Mouse (Mus musculus): Measurements from ENCODE around the gene Traf2. TPM values are rescaled to one million over a fixed set of nuclear protein-coding genes. Genes with fewer than 3 reads are reported as not detected.
A peak's percentile ranks its signal among the peaks of the same experiment; 100 is the strongest.

Gene Traf2
- polyA plus RNA-seq, 1 experiment from 2014 or later = 28.0 TPM

GRCm38 (mm10) chr2:25526510-25527302, 20.0 kb downstream of the Traf2 start:
- Histone ChIP-seq H3K4me3 (no peak overlapping the region), H3K27me3 (replicated peaks) (no peaks in the 10 kb centered on the region), H3K27ac (no peak overlapping the region), H3K36me3 (peaks cover 87% of the 10 kb centered on the region), H3K4me2 (replicated peaks) (no peak overlapping the region), H3K9ac (no peak overlapping the region), H3K4me1 (no peaks in the 10 kb centered on the region), H3K9me3 (no peaks in the 10 kb centered on the region)
- no peak for ATAC-seq (ENCODE audit: low FRiP score, low read depth)
- WGBS = 88% methylated on average over 9 of the region's 9 CpGs

DNA sequence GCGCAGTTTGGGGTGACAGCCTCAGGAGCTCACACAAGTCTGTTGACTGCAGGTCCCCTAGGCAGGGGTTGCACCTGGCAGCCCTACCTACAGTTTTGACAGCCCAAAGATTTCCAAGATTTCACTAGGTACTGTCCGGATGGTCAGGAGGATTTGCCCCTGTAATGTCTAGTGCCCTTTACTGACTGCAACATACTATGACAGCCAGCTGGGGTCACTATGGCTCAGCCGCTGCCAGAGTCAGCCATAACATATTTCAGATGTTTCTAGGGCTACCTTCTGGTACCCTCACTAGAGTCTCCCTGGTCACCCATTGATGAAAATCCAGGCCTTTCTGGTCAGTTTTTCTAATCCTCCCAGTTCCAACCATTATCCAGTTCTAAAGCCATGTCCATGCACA, 36.8 kb downstream of the Traf2 start:
- Histone ChIP-seq H3K9ac (no peak overlapping the region), H3K4me2 (replicated peaks) (no peak overlapping the region), H3K27me3 (replicated peaks) (no peaks in the 10 kb centered on the region), H3K4me1 (no peaks in the 10 kb centered on the region), H3K36me3 (peaks cover 11% of the 10 kb centered on the region), H3K9me3 (no peaks in the 10 kb centered on the region), H3K4me3 (no peak overlapping the region), H3K27ac (no peak overlapping the region)
- WGBS = 65% methylated on average over 3 of the region's 3 CpGs
- no peak for ATAC-seq (ENCODE audit: low FRiP score, low read depth)

DNA sequence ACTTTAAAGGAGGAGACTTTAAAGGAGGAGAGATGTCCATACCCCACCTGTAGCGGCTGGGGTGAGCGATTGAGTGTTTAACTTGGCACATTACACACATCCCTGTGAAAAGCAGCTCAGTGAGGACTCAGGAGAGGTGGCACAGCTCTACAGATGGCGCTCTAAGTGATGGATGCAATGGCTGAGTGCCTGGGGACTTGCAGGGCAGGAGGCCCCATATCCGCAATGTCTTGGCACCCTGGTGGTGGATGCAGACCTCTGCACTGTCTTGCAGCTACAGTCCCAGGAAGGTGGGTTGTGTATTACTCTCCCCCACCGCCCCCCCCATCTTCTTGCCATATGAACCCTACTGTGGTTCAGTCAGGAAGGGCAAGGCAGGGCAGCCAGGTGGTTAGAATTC, 39.8 kb downstream of the Traf2 start:
- WGBS = 31% methylated on average over 5 of the region's 5 CpGs
- Histone ChIP-seq H3K9me3 (no peaks in the 10 kb centered on the region), H3K27ac (no peak overlapping the region), H3K4me1 (peaks cover 5% of the 10 kb centered on the region; the same call in 1 of the 2 replicates), H3K4me3 (no peak overlapping the region), H3K9ac (no peak overlapping the region), H3K4me2 (replicated peaks) (no peak overlapping the region), H3K27me3 (replicated peaks) (no peaks in the 10 kb centered on the region), H3K36me3 (peaks cover 33% of the 10 kb centered on the region)
- no peak for ATAC-seq (ENCODE audit: low FRiP score, low read depth)

GRCm38 (mm10) chr2:25505860-25506259, 40.9 kb downstream of the Traf2 start:
- Histone ChIP-seq H3K4me3 (no peak overlapping the region), H3K27ac (no peak overlapping the region), H3K36me3 (peaks cover 33% of the 10 kb centered on the region), H3K9ac (no peak overlapping the region), H3K27me3 (replicated peaks) (no peaks in the 10 kb centered on the region), H3K4me1 (peaks cover 12% of the 10 kb centered on the region), H3K9me3 (no peaks in the 10 kb centered on the region), H3K4me2 (replicated peaks) (no peak overlapping the region)
- 97% methylated on average over 4 of the region's 4 CpGs for whole genome bisulfite sequencing
- no peak for ATAC-seq (ENCODE audit: low FRiP score, low read depth)

DNA sequence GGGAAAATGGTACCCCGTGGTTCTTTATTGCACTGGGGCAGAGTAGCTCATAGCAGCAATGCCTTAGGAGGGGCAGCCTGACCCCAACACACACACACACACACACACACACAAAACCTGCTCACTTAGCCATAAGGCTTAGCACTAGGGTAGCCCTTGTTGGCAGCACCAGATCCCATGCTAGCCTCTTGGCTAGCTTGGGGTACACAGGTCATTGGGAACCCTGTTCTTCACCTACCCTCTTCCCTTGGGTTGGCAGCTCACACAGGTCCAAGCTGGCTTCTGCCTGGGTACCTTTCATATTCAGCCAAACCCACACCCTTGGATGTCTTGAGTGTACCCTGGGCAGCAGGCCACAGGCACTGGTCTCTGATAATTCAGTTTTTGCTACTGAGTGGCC, 41.7 kb downstream of the Traf2 start:
- Histone ChIP-seq H3K9me3 (no peaks in the 10 kb centered on the region), H3K9ac (no peak overlapping the region), H3K4me2 (replicated peaks) (no peak overlapping the region), H3K4me1 (peaks cover 15% of the 10 kb centered on the region), H3K27me3 (replicated peaks) (no peaks in the 10 kb centered on the region), H3K4me3 (no peak overlapping the region), H3K36me3 (peaks cover 33% of the 10 kb centered on the region), H3K27ac (no peak overlapping the region)
- ATAC-seq (ENCODE audit: low FRiP score, low read depth) = no peak
- WGBS = 83% methylated on average over 1 of the region's 1 CpGs

- peaks cover 15% of the 10 kb centered on the region for H3K4me1 ChIP-seq
- no peak for ATAC-seq (ENCODE audit: low FRiP score, low read depth)
- WGBS = 95% methylated on average over 19 of the region's 19 CpGs
Measured at GRCm38 (mm10) chr2:25504538-25504937, 42.2 kb downstream of the Traf2 start.

DNA sequence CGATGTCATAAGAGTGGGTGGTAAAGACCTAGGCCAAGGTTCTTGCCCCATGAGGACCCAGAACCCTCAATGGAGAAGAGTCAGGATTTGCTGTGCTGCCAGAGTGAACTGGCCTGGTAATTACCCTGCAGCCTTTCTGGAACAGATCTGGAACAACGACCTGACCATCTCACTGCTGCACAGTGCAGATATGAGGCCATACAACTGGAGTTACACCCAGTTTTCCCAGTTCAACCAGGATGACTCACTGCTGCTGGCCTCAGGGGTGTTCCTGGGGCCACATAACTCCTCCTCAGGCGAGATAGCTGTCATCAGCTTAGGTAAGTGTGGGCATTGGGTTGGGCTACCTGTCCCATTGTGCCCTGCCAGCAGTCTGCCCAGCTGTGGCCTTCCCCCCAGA, 44.0 kb downstream of the Traf2 start:
- H3K4me1 ChIP-seq = peaks cover 15% of the 10 kb centered on the region
- H3K4me3 ChIP-seq = no peak overlapping the region
- H3K9ac ChIP-seq = no peak overlapping the region
- no peaks in the 10 kb centered on the region for H3K27me3 ChIP-seq (replicated peaks)
- no peak for ATAC-seq (ENCODE audit: low FRiP score, low read depth)
- WGBS = 81% methylated on average over 3 of the region's 3 CpGs
- no peak overlapping the region for H3K27ac ChIP-seq
- no peaks in the 10 kb centered on the region for H3K9me3 ChIP-seq
- peaks cover 33% of the 10 kb centered on the region for H3K36me3 ChIP-seq
- no peak overlapping the region for H3K4me2 ChIP-seq (replicated peaks)

More at GRCm38 (mm10) chr2:25504538-25504937, 42.2 kb downstream of the Traf2 start:
- Histone ChIP-seq H3K27ac (no peak overlapping the region), H3K4me3 (no peak overlapping the region), H3K36me3 (peaks cover 33% of the 10 kb centered on the region), H3K9ac (no peak overlapping the region), H3K27me3 (replicated peaks) (no peaks in the 10 kb centered on the region), H3K9me3 (no peaks in the 10 kb centered on the region), H3K4me2 (replicated peaks) (no peak overlapping the region)

GRCm38 (mm10) chr2:25501593-25502486, 44.9 kb downstream of the Traf2 start, which contains the start of gene C8g:
TSS of gene C8g (minus strand) at chr2:25501719.
- no peaks in the 10 kb centered on the region for H3K27me3 ChIP-seq (replicated peaks)
- no peak for ATAC-seq (ENCODE audit: low FRiP score, low read depth)
- H3K27ac ChIP-seq = no peak within 1 kb of the TSS
- peaks cover 33% of the 10 kb centered on the region for H3K36me3 ChIP-seq
- WGBS = 74% methylated on average over 20 of the region's 20 CpGs
- peak within 1 kb of the TSS; percentile 93 for H3K9ac ChIP-seq
- H3K9me3 ChIP-seq = no peaks in the 10 kb centered on the region
- peaks cover 15% of the 10 kb centered on the region for H3K4me1 ChIP-seq
- H3K4me3 ChIP-seq = peak within 1 kb of the TSS; percentile 89
- peak within 1 kb of the TSS; percentile 95 for H3K4me2 ChIP-seq (replicated peaks)

- Histone ChIP-seq H3K9ac (peak within 1 kb of the TSS; percentile 93), H3K27ac (no peak within 1 kb of the TSS), H3K4me2 (replicated peaks) (peak within 1 kb of the TSS; percentile 95), H3K4me1 (peaks cover 15% of the 10 kb centered on the region), H3K4me3 (peak within 1 kb of the TSS; percentile 89), H3K36me3 (peaks cover 29% of the 10 kb centered on the region), H3K9me3 (no peaks in the 10 kb centered on the region), H3K27me3 (replicated peaks) (no peaks in the 10 kb centered on the region)
- peak; percentile 88 for ATAC-seq (ENCODE audit: low FRiP score, low read depth)
- 2% methylated on average over 40 of the region's 44 CpGs for WGBS
Measured at GRCm38 (mm10) chr2:25500576-25501405, 45.9 kb downstream of the Traf2 start, which contains the start of gene Fbxw5. TSS of gene Fbxw5 (plus strand) at chr2:25500750.

DNA sequence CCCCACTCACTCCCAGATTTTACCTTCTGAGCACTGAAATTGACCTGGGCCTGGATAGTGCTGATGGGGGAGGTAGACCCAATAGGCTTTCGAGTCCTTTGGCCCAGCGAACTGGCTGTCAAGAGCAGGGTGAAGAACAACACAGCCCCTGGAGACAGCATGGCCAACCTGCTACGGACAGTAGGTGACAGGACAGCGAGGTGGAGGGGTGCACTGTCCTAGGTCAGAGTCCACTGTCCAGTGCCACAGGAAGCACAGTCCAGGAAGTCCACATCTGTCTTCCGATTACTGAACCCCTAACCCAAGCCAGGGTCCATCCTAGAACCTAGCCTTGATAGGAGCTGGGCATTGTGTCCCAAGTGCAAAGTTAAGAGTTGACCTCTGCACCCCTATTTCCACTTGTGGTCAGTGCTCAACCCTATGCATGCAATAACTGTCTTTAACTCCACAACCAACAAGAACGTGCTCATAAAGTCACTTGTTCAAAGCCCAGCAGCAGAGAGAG, 46.6 kb downstream of the Traf2 start:
- H3K4me2 ChIP-seq (replicated peaks) = peak overlapping the region; percentile 95
- peak; percentile 56 for ATAC-seq (ENCODE audit: low FRiP score, low read depth)
- H3K9ac ChIP-seq = peak overlapping the region; percentile 29
- WGBS = 67% methylated on average over 6 of the region's 6 CpGs
- no peaks in the 10 kb centered on the region for H3K27me3 ChIP-seq (replicated peaks)
- H3K4me1 ChIP-seq = peaks cover 15% of the 10 kb centered on the region
- H3K9me3 ChIP-seq = no peaks in the 10 kb centered on the region
- no peak overlapping the region for H3K27ac ChIP-seq
- peak overlapping the region; percentile 89 for H3K4me3 ChIP-seq
- peaks cover 24% of the 10 kb centered on the region for H3K36me3 ChIP-seq

GRCm38 (mm10) chr2:25498622-25499478, 47.9 kb downstream of the Traf2 start:
- WGBS = 72% methylated on average over 15 of the region's 15 CpGs
- no peak overlapping the region for H3K4me3 ChIP-seq
- no peaks in the 10 kb centered on the region for H3K27me3 ChIP-seq (replicated peaks)
- H3K27ac ChIP-seq = no peak overlapping the region
- H3K36me3 ChIP-seq = peaks cover 12% of the 10 kb centered on the region
- no peak overlapping the region for H3K9ac ChIP-seq
- H3K9me3 ChIP-seq = no peaks in the 10 kb centered on the region
- ATAC-seq (ENCODE audit: low FRiP score, low read depth) = no peak
- peaks cover 15% of the 10 kb centered on the region for H3K4me1 ChIP-seq
- no peak overlapping the region for H3K4me2 ChIP-seq (replicated peaks)
